Mouse (Mus musculus): ENCODE data around the gene Klhl41.

Klhl41 gene

GRCm38 (mm10) chr2:69683036-69683805 is 13.3 kb downstream of the Klhl41 start:
- DNase-seq (ENCODE audit: low read depth, low spot score): no peak

- DNase-seq (ENCODE audit: low read depth, low spot score): no peak
Measured at GRCm38 (mm10) chr2:69684488-69684887, 14.6 kb downstream of the Klhl41 start.

GRCm38 (mm10) chr2:69690214-69690613 is 20.3 kb downstream of the Klhl41 start:
- no peak for DNase-seq (ENCODE audit: low read depth, low spot score)

- no peak for DNase-seq (ENCODE audit: low read depth, low spot score)
Measured at GRCm38 (mm10) chr2:69690843-69691242, 20.9 kb downstream of the Klhl41 start.

GRCm38 (mm10) chr2:69693501-69693900 is 23.6 kb downstream of the Klhl41 start:
- no peak for DNase-seq (ENCODE audit: low read depth, low spot score)

GRCm38 (mm10) chr2:69700446-69700845 is 30.5 kb downstream of the Klhl41 start:
- DNase-seq (ENCODE audit: low read depth, low spot score): no peak

- no peak for DNase-seq (ENCODE audit: low read depth, low spot score)
Measured at GRCm38 (mm10) chr2:69712171-69712570, 42.3 kb downstream of the Klhl41 start.

GRCm38 (mm10) chr2:69712981-69713625 is 43.2 kb downstream of the Klhl41 start, which contains the start of gene Fastkd1:
Fastkd1 (minus strand) TSS chr2:69713516.
- peak; percentile 72 for DNase-seq (ENCODE audit: low read depth, low spot score)

- DNase-seq (ENCODE audit: low read depth, low spot score): no peak
Measured at GRCm38 (mm10) chr2:69713626-69714014, 43.7 kb downstream of the Klhl41 start.

GRCm38 (mm10) chr2:69714126-69714525 is 44.2 kb downstream of the Klhl41 start:
- no peak for DNase-seq (ENCODE audit: low read depth, low spot score)

GRCm38 (mm10) chr2:69716483-69716882 is 46.6 kb downstream of the Klhl41 start:
- DNase-seq (ENCODE audit: low read depth, low spot score): no peak

- DNase-seq (ENCODE audit: low read depth, low spot score): no peak
Measured at GRCm38 (mm10) chr2:69719121-69719520, 49.2 kb downstream of the Klhl41 start.

GRCm38 (mm10) chr2:69722273-69722649 is 52.3 kb downstream of the Klhl41 start, which contains the start of gene Ppig:
Ppig (plus strand) TSS chr2:69722545.
- no peak for DNase-seq (ENCODE audit: low read depth, low spot score)

GRCm38 (mm10) chr2:69722650-69723518 is 53.0 kb downstream of the Klhl41 start:
- DNase-seq (ENCODE audit: low read depth, low spot score): peak; percentile 92

GRCm38 (mm10) chr2:69723519-69723825 is 53.6 kb downstream of the Klhl41 start:
- DNase-seq (ENCODE audit: low read depth, low spot score): no peak

Measured in retina, postnatal 7 days (tissue).